Mouse (Mus musculus): ENCODE measurements around the gene Capzb. TPM values are rescaled to one million over a fixed set of nuclear protein-coding genes. Genes with fewer than 3 reads are reported as not detected.
A peak's percentile ranks its signal among the peaks of the same experiment; 100 is the strongest.

Capzb gene
- total and polyA plus RNA-seq, 3 experiments: 86.4 to 388 (median 160) TPM

DNA sequence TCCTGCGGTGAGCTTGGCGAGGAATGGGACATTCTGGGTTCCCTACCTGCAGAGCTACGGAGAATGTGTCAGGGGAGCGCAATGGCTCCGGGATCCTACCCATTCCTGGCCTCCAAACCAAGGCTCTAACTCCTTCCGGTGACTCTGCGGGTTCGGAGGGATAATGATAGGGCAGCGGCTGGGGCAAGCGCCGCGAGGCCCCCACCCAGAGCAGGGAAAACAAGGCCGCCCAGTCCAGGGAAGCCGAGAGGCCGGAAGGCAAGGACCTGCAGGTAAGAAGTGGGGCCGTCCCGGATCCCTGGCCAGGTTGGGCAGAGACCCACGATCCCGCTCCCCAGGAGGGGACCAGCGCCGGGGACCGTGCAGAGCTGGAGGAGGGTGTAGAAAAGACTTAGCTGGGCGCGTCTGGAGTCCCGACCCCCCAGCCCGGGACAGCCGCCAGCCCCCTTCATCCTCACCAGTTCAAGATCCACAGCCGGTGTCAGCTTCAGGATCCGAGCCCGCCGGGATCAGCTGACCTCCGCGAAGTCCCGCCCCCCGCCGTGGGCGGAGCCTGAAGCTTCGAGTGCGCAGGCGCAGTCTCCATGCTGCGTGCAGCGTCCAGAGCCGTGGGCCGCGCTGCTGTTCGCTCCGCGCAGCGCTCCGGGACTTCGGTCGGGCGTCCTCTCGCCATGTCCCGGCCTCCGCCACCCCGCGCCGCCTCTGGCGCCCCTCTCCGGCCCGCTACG lies 117.6 kb downstream of the Capzb start, which contains the start of the genes Pqlc2 and Akr7a5:
Pqlc2 (minus strand) TSS at position 538 of the 728 bp plus-strand sequence.
Akr7a5 (plus strand) TSS at position 574 of the 728 bp plus-strand sequence.
- Histone ChIP-seq H3K27ac (ENCODE audit: insufficient read depth, low read depth) (no peak within 1 kb of the TSS), H3K9me3 (replicated peaks; ENCODE audit: low read length) (no peaks in the 10 kb centered on the region), H3K4me2 (ENCODE audit: insufficient read depth, low read depth, poor library complexity, severe bottlenecking) (peak within 1 kb of the TSS; percentile 98), H3K79me2 (replicated peaks; ENCODE audit: control insufficient read depth, extremely low read depth, insufficient read depth, poor library complexity, severe bottlenecking) (no peaks in the 10 kb centered on the region), H3K27me3 (replicated peaks) (peaks cover 8% of the 10 kb centered on the region), H3K9ac (ENCODE audit: insufficient read depth, low read depth) (peak within 1 kb of the TSS; percentile 39), H3K36me3 (replicated peaks in 1 of 2; ENCODE audit: control insufficient read depth in 1 of 2, insufficient read depth in 1 of 2, low read length in 1 of 2) (peaks cover 0 to 23% of the 10 kb centered on the region in 2 experiments), H3K4me3 (replicated peaks in 1 of 3; ENCODE audit: low read depth in 2 of 3, low read length in 2 of 3, poor library complexity in 1 of 3) (peak within 1 kb of the TSS; percentile 65 to 84 (median 83)), H3K4me1 (ENCODE audit: control insufficient read depth in 1 of 2, insufficient read depth in 2 of 2) (peaks cover 37 to 72% of the 10 kb centered on the region in 2 experiments)
- in situ Hi-C loops (cut with MboI; ENCODE audit: low pct_ligation_motif_present, low pct_unique_long_range_greater_than_20kb, low sequenced_read_pairs): no loop called here
- dilution Hi-C loops (cut with MboI; ENCODE audit: extremely low pct_ligation_motif_present, extremely low pct_unique_long_range_greater_than_20kb, low sequenced_read_pairs): no loop called here
- peak; percentile 84 for DNase-seq (ENCODE audit: extremely low read depth)
- no peak for TF ChIP-seq ZKSCAN1 (IDR thresholded peaks at IDR 0.05; ENCODE audit: borderline replicate concordance, low read depth, low read length)
- no peak for TF ChIP-seq RAD21 (IDR thresholded peaks at IDR 0.05; ENCODE audit: low read depth, low read length)
- peak; percentile 22; the same call in 1 of the 2 replicates for TF ChIP-seq SIN3A (IDR thresholded peaks at IDR 0.05; ENCODE audit: low read length)
- no peak for TF ChIP-seq SMC3 (IDR thresholded peaks at IDR 0.05; ENCODE audit: low read depth, low read length)
- no peak for TF ChIP-seq CHD2 (IDR thresholded peaks at IDR 0.05; ENCODE audit: low read length)
- TF ChIP-seq POLR2AphosphoS2 (IDR thresholded peaks at IDR 0.05; ENCODE audit: low read depth, low read length): peak; percentile 34; the same call in 1 of the 2 replicates
- no peak for TF ChIP-seq EP300 (IDR thresholded peaks at IDR 0.05; ENCODE audit: low read length)
- no peak for TF ChIP-seq JUND (conservative IDR thresholded peaks at IDR 0.05; ENCODE audit: low read depth, low read length)
- TF ChIP-seq USF2 (conservative IDR thresholded peaks at IDR 0.05; ENCODE audit: low read depth, low read length): peak; percentile 71
- TF ChIP-seq HCFC1 (IDR thresholded peaks at IDR 0.05; ENCODE audit: low read depth, low read length): peak; percentile 30; the same call in 1 of the 2 replicates
- TF ChIP-seq MYC (IDR thresholded peaks at IDR 0.05; ENCODE audit: low read depth, low read length): no peak
- no peak for TF ChIP-seq KAT2A (IDR thresholded peaks at IDR 0.05; ENCODE audit: insufficient replicate concordance, low read length)
- peak; percentile 56; the same call in 1 of the 2 replicates for TF ChIP-seq MAX (IDR thresholded peaks at IDR 0.05; ENCODE audit: low read length)
- TF ChIP-seq MAZ (IDR thresholded peaks at IDR 0.05; ENCODE audit: low read depth, low read length): no peak
- TF ChIP-seq RCOR1 (conservative IDR thresholded peaks at IDR 0.05; ENCODE audit: low read depth, low read length): no peak
- TF ChIP-seq BHLHE40 (IDR thresholded peaks at IDR 0.05; ENCODE audit: low read depth, low read length): no peak
- TF ChIP-seq NELFE (IDR thresholded peaks at IDR 0.05; ENCODE audit: low read depth, low read length): peak; percentile 92
- peak; percentile 84 for TF ChIP-seq USF1 (IDR thresholded peaks at IDR 0.05; ENCODE audit: low read depth, low read length)
- no peak for TF ChIP-seq MEF2A (IDR thresholded peaks at IDR 0.05; ENCODE audit: borderline replicate concordance, low read depth, low read length)
- TF ChIP-seq GABPA (IDR thresholded peaks at IDR 0.05; ENCODE audit: insufficient replicate concordance, low read depth, low read length): no peak
- TF ChIP-seq ZNF384 (IDR thresholded peaks at IDR 0.05; ENCODE audit: low read depth, low read length): no peak
- no peak for TF ChIP-seq ZC3H11A (IDR thresholded peaks at IDR 0.05; ENCODE audit: low read depth, low read length)
- TF ChIP-seq NRF1 (IDR thresholded peaks at IDR 0.05; ENCODE audit: low read depth, low read length): peak; percentile 87
- no peak for TF ChIP-seq E2F4 (IDR thresholded peaks at IDR 0.05; ENCODE audit: insufficient replicate concordance, low read depth, low read length)
- TF ChIP-seq ETS1 (conservative IDR thresholded peaks at IDR 0.05; ENCODE audit: low read depth, low read length): no peak
- TF ChIP-seq MAFK (IDR thresholded peaks at IDR 0.05; ENCODE audit: insufficient replicate concordance, low read length): no peak
- peak; percentile 52; the same call in 1 of the 2 replicates for TF ChIP-seq TBP (conservative IDR thresholded peaks at IDR 0.05; ENCODE audit: low read depth, low read length)
- peak; percentile 96 for TF ChIP-seq POLR2A (IDR thresholded peaks at IDR 0.05; ENCODE audit: low read depth, low read length)
- no peak for TF ChIP-seq PAX5 (IDR thresholded peaks at IDR 0.05; ENCODE audit: low read length)
- no peak; the same call in 1 of the 2 replicates for TF ChIP-seq IRF4 (IDR thresholded peaks at IDR 0.05; ENCODE audit: low read depth, low read length)
- no peak for TF ChIP-seq CTCF (conservative IDR thresholded peaks at IDR 0.05 in 1 of 2, IDR thresholded peaks at IDR 0.05 in 1 of 2; ENCODE audit: low read depth in 2 of 2, low read length in 2 of 2)
- peak; percentile 77; the same call in 1 of the 2 replicates for TF ChIP-seq UBTF (IDR thresholded peaks at IDR 0.05; ENCODE audit: low read depth, low read length)
- TF ChIP-seq ZMIZ1 (IDR thresholded peaks at IDR 0.05; ENCODE audit: low read depth, low read length): peak; percentile 82; the same call in 1 of the 2 replicates
- TF ChIP-seq MXI1 (IDR thresholded peaks at IDR 0.05; ENCODE audit: low read depth, low read length): peak; percentile 88
- TF ChIP-seq CHD1 (IDR thresholded peaks at IDR 0.05; ENCODE audit: low read depth, low read length): no peak
- TF ChIP-seq ELF1 (IDR thresholded peaks at IDR 0.05; ENCODE audit: low read depth, low read length): no peak
- TF ChIP-seq TCF12 (IDR thresholded peaks at IDR 0.05; ENCODE audit: low read depth, low read length): peak; percentile 67
- TF ChIP-seq JUN (IDR thresholded peaks at IDR 0.05; ENCODE audit: insufficient read depth, low read depth, low read length): no peak
